Mouse (Mus musculus): ENCODE results near the gene Syt16.

DNA sequence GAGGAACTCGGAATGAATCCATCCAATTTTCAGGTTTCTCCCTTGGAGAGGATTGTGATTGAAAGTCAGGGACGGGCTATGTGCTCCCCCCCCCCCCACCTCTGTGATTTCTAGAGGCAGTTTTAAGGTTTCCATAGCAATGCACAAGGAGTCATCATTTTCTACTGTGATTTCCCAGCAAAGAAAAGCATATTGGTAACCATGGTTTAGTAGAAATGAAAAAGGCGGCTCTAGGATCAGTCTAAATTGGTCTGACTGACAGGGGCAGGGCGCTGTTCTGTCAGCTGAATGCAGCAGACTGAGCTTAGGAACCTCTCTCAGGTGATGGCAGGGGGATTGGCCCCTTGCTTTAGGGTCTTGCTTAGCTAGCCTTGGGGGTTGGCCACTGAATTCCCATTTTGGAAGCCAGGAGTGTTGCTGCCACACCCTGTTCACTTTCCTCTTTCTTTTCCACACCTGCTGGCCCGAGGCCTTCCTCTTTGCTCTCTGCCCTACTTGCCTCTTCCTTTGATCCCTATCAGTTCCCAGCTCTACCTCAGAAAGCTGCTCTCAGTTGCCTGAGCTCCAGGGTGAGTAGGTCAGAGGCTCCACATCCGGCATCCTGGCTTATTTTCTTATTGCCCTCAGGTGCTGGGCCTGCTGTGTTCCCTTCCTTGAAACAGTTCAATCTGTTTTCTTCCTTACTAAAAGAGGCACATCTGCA is 108.5 kb downstream of the Syt16 start:
- TF ChIP-seq MYOG (IDR thresholded peaks at IDR 0.05; ENCODE audit: control insufficient read depth in 1 of 3, insufficient read depth in 1 of 3, insufficient read length in 2 of 3, low read depth in 2 of 3) (no peak), TCF3 (IDR thresholded peaks at IDR 0.05; ENCODE audit: insufficient read length, low read depth) (no peak), POLR2A (IDR thresholded peaks at IDR 0.05; ENCODE audit: insufficient read length, low read depth) (no peak), MAX (IDR thresholded peaks at IDR 0.05; ENCODE audit: low read depth) (no peak), CEBPB (IDR thresholded peaks at IDR 0.05; ENCODE audit: insufficient read depth, poor library complexity, severe bottlenecking) (no peak), SRF (IDR thresholded peaks at IDR 0.05; ENCODE audit: control insufficient read depth, insufficient read length, low read depth) (no peak), POLR2AphosphoS2 (IDR thresholded peaks at IDR 0.05; ENCODE audit: insufficient read length, low read depth) (no peak)
